Mouse (Mus musculus): ENCODE data around the gene Suclg2. TPM values are rescaled to one million over a fixed set of nuclear protein-coding genes. Genes with fewer than 3 reads are reported as not detected.

Gene Suclg2
- polyA plus RNA-seq, 1 experiment from 2014 or later, result 14.7 TPM

DNA sequence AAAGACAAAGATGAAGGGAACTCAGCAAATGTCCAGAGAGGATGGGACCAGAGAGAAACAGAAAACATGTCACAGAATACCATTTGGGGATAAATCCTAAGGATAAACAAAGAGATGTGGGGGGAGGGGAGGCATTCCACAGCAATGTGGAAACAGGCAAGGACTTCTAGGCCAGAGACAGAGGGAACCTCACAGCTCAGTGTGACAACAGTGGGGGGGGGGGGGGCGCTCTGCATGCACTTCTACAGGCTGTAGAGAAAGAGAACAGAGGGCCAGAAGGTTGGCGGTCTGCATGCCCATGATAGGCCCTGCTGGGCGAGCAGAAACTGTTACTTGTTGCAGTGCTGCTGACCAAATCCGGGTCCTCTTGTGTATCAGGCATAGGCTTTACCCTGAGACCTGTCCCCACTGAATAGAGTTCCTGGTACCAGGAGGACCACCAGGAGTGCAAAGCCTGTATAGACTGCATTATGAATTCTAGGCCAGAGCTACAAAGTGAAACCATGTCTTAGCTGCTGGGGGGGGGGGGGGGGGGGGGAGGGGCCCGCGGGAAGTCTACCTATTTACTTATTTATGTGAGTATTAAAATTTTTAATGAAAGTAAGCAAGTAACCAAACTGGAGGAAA, 20.0 kb downstream of the Suclg2 start:
- Histone ChIP-seq H3K9ac (replicated peaks) (no peak overlapping the region), H3K4me2 (no peak overlapping the region), H3K9me3 (replicated peaks) (no peaks in the 10 kb centered on the region), H3K4me1 (no peaks in the 10 kb centered on the region), H3K36me3 (no peaks in the 10 kb centered on the region), H3K27ac (replicated peaks) (no peak overlapping the region), H3K27me3 (replicated peaks) (no peaks in the 10 kb centered on the region), H3K4me3 (replicated peaks) (no peak overlapping the region)
- no peak for ATAC-seq (ENCODE audit: low FRiP score)
- 35% methylated on average over 6 of the region's 6 CpGs for WGBS

GRCm38 (mm10) chr6:95694910-95695309, 23.7 kb downstream of the Suclg2 start:
- no peak overlapping the region for H3K27ac ChIP-seq (replicated peaks)
- H3K27me3 ChIP-seq (replicated peaks), result no peaks in the 10 kb centered on the region
- H3K36me3 ChIP-seq, result no peaks in the 10 kb centered on the region
- no peak overlapping the region for H3K9ac ChIP-seq (replicated peaks)
- no peak overlapping the region for H3K4me2 ChIP-seq
- 71% methylated on average over 4 of the region's 4 CpGs for WGBS
- no peaks in the 10 kb centered on the region for H3K9me3 ChIP-seq (replicated peaks)
- no peak overlapping the region for H3K4me3 ChIP-seq (replicated peaks)
- ATAC-seq (ENCODE audit: low FRiP score), result no peak
- H3K4me1 ChIP-seq, result no peaks in the 10 kb centered on the region

DNA sequence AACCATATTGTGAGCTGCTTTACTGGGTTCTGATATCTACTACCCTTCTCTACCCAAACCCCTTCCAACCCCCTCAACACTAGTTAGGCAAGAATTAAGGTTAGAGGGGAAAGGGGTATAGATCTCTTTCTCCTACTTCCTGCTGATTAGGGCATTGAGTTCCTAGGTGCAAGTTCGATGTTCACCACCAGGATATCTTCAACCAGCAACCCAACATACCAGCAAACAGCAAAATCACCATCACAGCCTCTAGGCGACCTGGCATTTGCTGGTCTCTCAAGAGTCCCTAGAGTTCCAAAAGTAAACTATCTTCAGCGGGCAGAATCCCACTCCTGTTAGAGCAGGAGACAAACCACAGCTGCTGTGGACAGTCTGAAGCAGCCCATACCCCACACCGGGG, 33.4 kb downstream of the Suclg2 start:
- Histone ChIP-seq H3K9ac (replicated peaks) (no peak overlapping the region), H3K36me3 (no peaks in the 10 kb centered on the region), H3K4me3 (replicated peaks) (no peak overlapping the region), H3K27ac (replicated peaks) (no peak overlapping the region), H3K9me3 (replicated peaks) (no peaks in the 10 kb centered on the region), H3K4me1 (no peaks in the 10 kb centered on the region), H3K4me2 (no peak overlapping the region), H3K27me3 (replicated peaks) (no peaks in the 10 kb centered on the region; the same call in 1 of the 2 replicates)
- WGBS, result 80% methylated on average over 4 of the region's 4 CpGs
- ATAC-seq (ENCODE audit: low FRiP score), result no peak

GRCm38 (mm10) chr6:95679718-95680117, 38.9 kb downstream of the Suclg2 start:
- Histone ChIP-seq H3K9me3 (replicated peaks) (no peaks in the 10 kb centered on the region), H3K27ac (replicated peaks) (no peak overlapping the region), H3K9ac (replicated peaks) (no peak overlapping the region), H3K36me3 (no peaks in the 10 kb centered on the region), H3K4me3 (replicated peaks) (no peak overlapping the region), H3K4me1 (no peaks in the 10 kb centered on the region), H3K4me2 (no peak overlapping the region), H3K27me3 (replicated peaks) (no peaks in the 10 kb centered on the region)
- WGBS, result 81% methylated on average over 3 of the region's 3 CpGs
- no peak for ATAC-seq (ENCODE audit: low FRiP score)

DNA sequence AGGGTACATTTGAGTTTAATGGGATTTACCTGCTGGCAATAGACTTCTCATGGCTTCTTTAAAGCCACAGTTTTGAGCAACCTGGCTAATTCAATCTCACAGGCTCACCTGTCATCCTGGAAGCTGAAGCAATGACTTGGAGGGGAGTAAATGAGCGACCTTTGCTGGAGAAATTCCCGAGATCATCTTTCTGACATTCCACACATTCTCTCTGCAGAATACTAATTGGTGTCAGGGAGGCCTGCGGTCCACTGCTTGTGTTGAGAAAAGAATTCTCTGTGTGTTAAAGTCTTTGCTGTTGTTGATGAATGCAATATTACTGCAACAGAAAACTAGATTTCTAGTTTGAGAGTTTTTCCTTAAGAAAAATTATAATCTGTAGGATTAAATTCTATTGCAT, 39.3 kb downstream of the Suclg2 start:
- ATAC-seq (ENCODE audit: low FRiP score), result no peak

DNA sequence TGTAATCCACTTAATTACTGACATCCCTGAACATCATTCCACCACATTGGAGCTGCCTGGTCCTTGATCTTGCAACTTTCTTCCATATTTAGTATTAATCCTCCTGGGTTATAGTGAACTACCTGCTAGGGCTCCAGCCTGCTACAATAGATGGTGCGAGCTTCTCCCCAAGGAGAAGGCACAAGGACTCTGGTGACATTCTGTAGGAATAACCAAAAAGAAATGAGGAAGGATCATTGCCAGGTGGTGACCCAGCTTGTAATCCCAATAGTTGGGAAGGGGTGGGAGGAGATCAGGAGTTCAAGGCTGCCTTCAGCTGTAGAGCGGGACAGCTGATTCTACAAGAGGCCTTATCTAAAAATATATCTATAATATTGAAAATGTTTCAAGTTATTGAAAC, 41.6 kb downstream of the Suclg2 start:
- Histone ChIP-seq H3K27ac (replicated peaks) (no peak overlapping the region), H3K9ac (replicated peaks) (no peak overlapping the region), H3K36me3 (no peaks in the 10 kb centered on the region), H3K9me3 (replicated peaks) (no peaks in the 10 kb centered on the region), H3K4me1 (no peaks in the 10 kb centered on the region), H3K4me2 (no peak overlapping the region), H3K4me3 (replicated peaks) (no peak overlapping the region), H3K27me3 (replicated peaks) (no peaks in the 10 kb centered on the region)
- 98% methylated on average over 2 of the region's 2 CpGs for WGBS
- ATAC-seq (ENCODE audit: low FRiP score), result no peak

More for the DNA sequence above, 39.3 kb downstream of the Suclg2 start:
- no peaks in the 10 kb centered on the region for H3K36me3 ChIP-seq
- no peaks in the 10 kb centered on the region for H3K9me3 ChIP-seq (replicated peaks)
- H3K4me3 ChIP-seq (replicated peaks), result no peak overlapping the region
- H3K4me1 ChIP-seq, result no peaks in the 10 kb centered on the region
- 54% methylated on average over 3 of the region's 3 CpGs for WGBS
- H3K27me3 ChIP-seq (replicated peaks), result no peaks in the 10 kb centered on the region
- H3K4me2 ChIP-seq, result no peak overlapping the region
- no peak overlapping the region for H3K27ac ChIP-seq (replicated peaks)
- no peak overlapping the region for H3K9ac ChIP-seq (replicated peaks)

- no peak overlapping the region for H3K4me2 ChIP-seq
- no peaks in the 10 kb centered on the region for H3K4me1 ChIP-seq
- no peaks in the 10 kb centered on the region for H3K9me3 ChIP-seq (replicated peaks)
- H3K27ac ChIP-seq (replicated peaks), result no peak overlapping the region
- 65% methylated on average over 4 of the region's 4 CpGs for WGBS
- no peak overlapping the region for H3K9ac ChIP-seq (replicated peaks)
- no peaks in the 10 kb centered on the region for H3K27me3 ChIP-seq (replicated peaks)
- no peak for ATAC-seq (ENCODE audit: low FRiP score)
- no peak overlapping the region for H3K4me3 ChIP-seq (replicated peaks)
- H3K36me3 ChIP-seq, result no peaks in the 10 kb centered on the region
Observed at GRCm38 (mm10) chr6:95676439-95676838, 42.2 kb downstream of the Suclg2 start.

- Histone ChIP-seq H3K9me3 (replicated peaks) (no peaks in the 10 kb centered on the region), H3K36me3 (no peaks in the 10 kb centered on the region), H3K4me2 (no peak overlapping the region), H3K4me3 (replicated peaks) (no peak overlapping the region), H3K27ac (replicated peaks) (no peak overlapping the region), H3K9ac (replicated peaks) (no peak overlapping the region), H3K4me1 (no peaks in the 10 kb centered on the region), H3K27me3 (replicated peaks) (no peaks in the 10 kb centered on the region)
- WGBS, result 61% methylated on average over 6 of the region's 6 CpGs
- no peak for ATAC-seq (ENCODE audit: low FRiP score)
Observed at GRCm38 (mm10) chr6:95675059-95675705, 43.4 kb downstream of the Suclg2 start.

GRCm38 (mm10) chr6:95674651-95675050, 43.9 kb downstream of the Suclg2 start:
- Histone ChIP-seq H3K9me3 (replicated peaks) (no peaks in the 10 kb centered on the region), H3K9ac (replicated peaks) (no peak overlapping the region), H3K27ac (replicated peaks) (no peak overlapping the region), H3K4me3 (replicated peaks) (no peak overlapping the region), H3K27me3 (replicated peaks) (no peaks in the 10 kb centered on the region), H3K4me1 (no peaks in the 10 kb centered on the region), H3K4me2 (no peak overlapping the region), H3K36me3 (no peaks in the 10 kb centered on the region)
- 62% methylated on average over 1 of the region's 1 CpGs for WGBS
- no peak for ATAC-seq (ENCODE audit: low FRiP score)

DNA sequence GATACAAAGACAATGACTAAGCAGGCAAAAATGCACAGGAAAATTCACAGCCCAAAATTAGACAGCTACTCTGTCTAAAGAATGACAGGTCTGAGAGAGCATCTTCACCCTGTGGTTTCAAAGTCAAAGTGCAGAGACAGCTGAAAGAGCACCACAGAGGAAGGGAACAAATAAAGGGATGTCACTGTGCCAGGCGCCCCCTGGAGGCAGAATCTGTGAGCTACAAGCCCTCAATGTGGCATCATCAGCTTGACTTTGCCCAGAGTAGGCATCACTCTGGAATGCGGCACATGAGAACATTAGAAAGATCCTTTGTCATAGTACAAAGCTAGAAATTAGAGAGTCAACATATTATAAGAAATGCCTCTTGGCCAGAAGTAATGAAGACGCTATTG, 49.3 kb downstream of the Suclg2 start:
- Histone ChIP-seq H3K36me3 (no peaks in the 10 kb centered on the region), H3K9ac (replicated peaks) (no peak overlapping the region), H3K27me3 (replicated peaks) (no peaks in the 10 kb centered on the region), H3K27ac (replicated peaks) (no peak overlapping the region), H3K4me2 (no peak overlapping the region), H3K4me3 (replicated peaks) (no peak overlapping the region), H3K4me1 (no peaks in the 10 kb centered on the region), H3K9me3 (replicated peaks) (no peaks in the 10 kb centered on the region)
- 59% methylated on average over 3 of the region's 3 CpGs for WGBS
- ATAC-seq (ENCODE audit: low FRiP score), result no peak

DNA sequence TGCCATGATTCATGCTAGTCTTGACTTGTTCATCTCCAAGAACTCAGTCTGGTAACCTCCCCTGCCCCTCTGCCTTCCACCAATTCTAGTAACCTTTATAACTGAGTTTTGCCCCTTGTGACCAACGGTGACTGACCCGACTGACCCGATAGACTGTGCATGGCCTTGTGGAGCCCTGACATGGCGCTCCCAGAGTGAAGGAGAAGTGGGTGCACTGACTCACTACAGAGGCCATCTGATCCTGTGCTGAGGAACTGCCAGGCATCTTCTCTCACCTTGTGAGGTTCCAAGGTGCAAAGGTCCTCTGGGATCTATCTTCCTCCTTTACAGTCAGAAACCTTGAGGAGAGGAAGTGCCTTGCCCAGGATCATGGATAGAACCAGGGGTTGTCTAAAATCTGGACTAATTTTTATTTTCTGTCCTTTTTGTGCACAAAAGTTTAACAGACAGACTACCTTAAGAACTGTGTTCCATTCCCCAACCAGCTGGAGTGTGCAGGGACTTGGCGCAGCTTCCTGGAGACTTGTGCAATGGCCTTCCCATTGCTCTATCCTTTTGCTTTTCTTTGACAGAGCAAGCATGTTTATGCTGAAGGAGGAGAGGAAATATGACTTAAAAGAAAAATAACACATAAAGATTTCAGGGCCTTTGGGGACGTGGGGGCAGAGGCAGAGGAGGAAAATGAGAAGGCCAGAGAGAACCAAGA, 49.8 kb downstream of the Suclg2 start:
- no peak for ATAC-seq (ENCODE audit: low FRiP score)
- 94% methylated on average over 6 of the region's 6 CpGs for WGBS
- H3K27me3 ChIP-seq (replicated peaks), result no peaks in the 10 kb centered on the region
- no peaks in the 10 kb centered on the region for H3K4me1 ChIP-seq
- no peak overlapping the region for H3K4me3 ChIP-seq (replicated peaks)
- no peaks in the 10 kb centered on the region for H3K36me3 ChIP-seq
- no peak overlapping the region for H3K27ac ChIP-seq (replicated peaks)
- no peaks in the 10 kb centered on the region for H3K9me3 ChIP-seq (replicated peaks)
- no peak overlapping the region for H3K4me2 ChIP-seq
- H3K9ac ChIP-seq (replicated peaks), result no peak overlapping the region

DNA sequence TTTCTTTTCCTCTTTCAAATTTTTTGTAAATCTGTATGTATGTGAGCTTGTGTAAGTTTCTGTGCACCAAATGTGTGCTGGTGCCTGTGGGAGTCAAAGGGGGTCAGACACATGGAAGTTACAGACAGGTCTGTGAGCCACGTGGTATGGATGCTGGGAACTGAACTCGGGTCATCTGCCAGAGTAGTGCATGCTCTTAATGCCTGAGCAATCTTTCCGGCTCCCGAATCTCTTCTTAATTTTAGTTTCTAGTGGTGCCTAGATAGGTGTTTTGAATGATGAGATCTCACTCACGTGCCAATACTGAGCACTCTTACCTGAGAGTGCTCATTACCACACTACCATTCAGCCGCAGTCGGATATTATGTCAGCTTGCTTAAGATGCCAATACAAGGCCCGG, 60.9 kb downstream of the Suclg2 start:
- WGBS, result 95% methylated on average over 8 of the region's 8 CpGs
- H3K9ac ChIP-seq (replicated peaks), result no peak overlapping the region
- H3K27me3 ChIP-seq (replicated peaks), result no peaks in the 10 kb centered on the region
- no peaks in the 10 kb centered on the region for H3K36me3 ChIP-seq
- H3K4me2 ChIP-seq, result no peak overlapping the region
- no peaks in the 10 kb centered on the region for H3K4me1 ChIP-seq
- ATAC-seq (ENCODE audit: low FRiP score), result no peak
- no peak overlapping the region for H3K27ac ChIP-seq (replicated peaks)
- H3K4me3 ChIP-seq (replicated peaks), result no peak overlapping the region
- H3K9me3 ChIP-seq (replicated peaks), result no peaks in the 10 kb centered on the region

Data from neural tube, embryonic 15.5 days (tissue).